Mouse (Mus musculus) embryonic facial prominence, embryonic 15.5 days (tissue): ENCODE measurements around the gene C130032M10Rik. TPM values are rescaled to one million over a fixed set of nuclear protein-coding genes. Genes with fewer than 3 reads are reported as not detected.
"Not testable (repeated sequence)": the region's sequence is repeated elsewhere in the genome, so short reads cannot be mapped to it uniquely, and the experiment has no call there.

Source experiments
- ATAC-seq: fragments of 200-750 bp; cut with Nextera tagmentation; 2 replicates; pipeline ENCODE4 v1.8.0; 2017; ENCODE audit warnings: low read depth, moderate TSS enrichment; ENCODE audit not compliant: insufficient number of reproducible peaks, low FRiP score, low TSS enrichment
- H3K27ac ChIP-seq: fragments of 300-500 bp; sonication (generic); replicated peaks from 2 replicates; pipeline ENCODE4 v1.5.1; 2015; ENCODE audit warnings: mild to moderate bottlenecking, inconsistent platforms
- H3K27me3 ChIP-seq: fragments of 300-500 bp; sonication (generic); 2 replicates; pipeline ENCODE4 v1.6.1; 2015; ENCODE audit warnings: inconsistent platforms
- H3K36me3 ChIP-seq: fragments of 300-500 bp; sonication (generic); 2 replicates; pipeline ENCODE4 v1.6.1; 2015; ENCODE audit warnings: mild to moderate bottlenecking, inconsistent platforms
- H3K4me1 ChIP-seq: fragments of 300-500 bp; sonication (generic); 2 replicates; pipeline ENCODE4 v1.6.1; 2015; ENCODE audit warnings: inconsistent platforms
- H3K4me2 ChIP-seq: fragments of 300-500 bp; sonication (generic); replicated peaks from 2 replicates; pipeline ENCODE4 v1.6.1; 2015; ENCODE audit warnings: mild to moderate bottlenecking, inconsistent platforms
- H3K4me3 ChIP-seq: fragments of 300-500 bp; sonication (generic); replicated peaks from 2 replicates; pipeline ENCODE4 v1.5.1; 2015; ENCODE audit warnings: mild to moderate bottlenecking, inconsistent platforms
- H3K9ac ChIP-seq: fragments of 300-500 bp; sonication (generic); 2 replicates; pipeline ENCODE4 v1.6.1; 2015; ENCODE audit warnings: inconsistent platforms
- H3K9me3 ChIP-seq: fragments of 300-500 bp; sonication (generic); replicated peaks from 2 replicates; pipeline ENCODE4 v1.6.1; 2016; ENCODE audit warnings: inconsistent platforms
- WGBS: fragments of 180-500 bp; shearing (Covaris S2); methylation state at CpG from one replicate; pipeline ENCODE4 v1.1.7; 2015; 5-methylcytosine and 5-hydroxymethylcytosine counted together
- polyA plus RNA-seq: library from polyadenylated mRNA; unstranded; fragments of >200 nt; fragmentation: Nextera tagmentation; extraction: Ambion mirVana; gene quantifications from 2 replicates; pipeline ENCODE4 v1.2.1, GENCODE M21; 2015

C130032M10Rik gene
- polyA plus RNA-seq, 1 experiment from 2014 or later, result 3.9 TPM

DNA sequence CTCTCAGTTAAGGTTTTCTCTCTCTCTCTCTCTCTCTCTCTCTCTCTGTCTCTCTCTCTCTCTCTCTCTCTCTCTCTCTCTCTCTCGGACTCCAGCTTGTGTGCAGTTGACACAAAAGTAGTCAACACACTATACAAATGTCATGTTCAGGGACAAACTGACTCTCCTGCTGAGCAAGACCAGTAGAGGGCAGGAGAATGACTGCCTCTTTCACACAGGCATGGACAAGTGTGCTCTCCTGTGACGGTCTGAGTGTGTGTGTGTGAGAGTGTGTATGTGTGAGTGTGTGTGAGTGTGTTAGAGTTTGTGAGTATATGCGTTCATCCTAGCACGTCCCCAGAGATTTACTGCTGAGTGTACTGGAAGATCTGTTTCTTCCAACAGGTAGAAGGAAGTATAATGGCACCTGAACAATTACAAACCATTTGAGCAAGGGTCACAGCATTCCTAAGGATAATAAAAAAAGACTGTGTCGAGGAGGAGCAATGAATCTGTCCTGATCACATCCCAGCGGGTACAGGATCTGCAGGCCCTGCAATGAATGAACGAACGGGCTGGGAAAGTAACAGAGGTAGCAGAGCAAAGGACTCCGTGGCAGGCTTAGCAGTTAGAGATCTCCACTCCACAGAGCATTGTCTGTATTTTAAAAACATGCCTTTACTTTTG is 3.4 kb downstream of the C130032M10Rik start:
- Histone ChIP-seq H3K4me2 (no peak overlapping the region), H3K4me1 (peaks cover 13% of the 10 kb centered on the region), H3K9me3 (peaks cover under 1% of the 10 kb centered on the region; the same call in 1 of the 2 replicates), H3K36me3 (0 out of 2 replicates have a peak, but pooled peaks cover under 1% of the 10 kb centered on the region), H3K4me3 (no peak overlapping the region), H3K27me3 (no peaks in the 10 kb centered on the region), H3K9ac (no peak overlapping the region), H3K27ac (no peak overlapping the region)
- no peak for ATAC-seq
- WGBS, result 67% methylated on average over 9 of the region's 9 CpGs

DNA sequence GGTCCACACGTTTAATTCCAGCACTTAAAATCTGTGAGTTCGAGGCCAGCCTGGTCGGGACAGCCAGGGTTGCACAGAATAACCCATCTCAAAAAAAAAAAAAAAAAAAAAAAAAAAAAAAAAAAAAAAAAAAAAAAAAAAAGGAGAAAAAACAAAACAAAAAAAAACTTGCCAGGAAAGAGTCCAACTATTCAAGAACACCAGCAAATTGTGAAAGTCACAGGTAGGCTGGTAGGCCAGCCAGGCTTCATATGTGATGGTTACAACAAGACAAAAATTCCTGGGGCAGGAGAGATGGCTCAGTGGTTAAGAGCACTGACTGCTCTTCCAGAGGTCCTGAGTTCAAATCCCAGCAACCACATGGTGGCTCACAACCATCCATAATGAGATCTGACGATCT is 5.0 kb downstream of the C130032M10Rik start:
- H3K4me3 ChIP-seq, H3K4me1 ChIP-seq, H3K4me2 ChIP-seq, H3K9me3 ChIP-seq, H3K36me3 ChIP-seq, H3K9ac ChIP-seq, H3K27ac ChIP-seq, ATAC-seq, H3K27me3 ChIP-seq: not testable (repeated sequence)
- 66% methylated on average over 4 of the region's 4 CpGs for WGBS

DNA sequence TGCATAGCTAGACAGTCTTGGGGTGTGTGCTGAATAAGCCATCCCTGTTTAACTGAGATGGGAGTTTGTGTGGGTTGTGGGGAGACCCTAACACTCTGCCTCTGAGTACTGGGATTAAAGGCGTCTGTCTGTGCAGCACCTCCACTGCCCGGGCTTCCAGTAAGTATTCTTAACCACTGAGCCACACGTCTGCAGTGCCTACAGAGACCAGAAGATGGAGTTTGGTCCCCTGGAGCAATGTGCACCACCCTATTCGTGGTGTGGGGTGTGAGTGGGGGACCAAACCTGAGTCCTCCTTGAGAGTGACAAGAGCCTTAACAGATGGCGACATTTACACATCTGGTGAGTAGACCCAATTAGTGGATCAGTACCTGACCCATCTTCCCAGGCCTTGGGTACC is 6.5 kb downstream of the C130032M10Rik start:
- H3K4me1 ChIP-seq, result peaks cover 15% of the 10 kb centered on the region
- no peak overlapping the region for H3K4me2 ChIP-seq
- 57% methylated on average over 5 of the region's 5 CpGs for WGBS
- no peak overlapping the region for H3K4me3 ChIP-seq
- no peaks in the 10 kb centered on the region for H3K9me3 ChIP-seq
- no peak for ATAC-seq
- H3K9ac ChIP-seq, result no peak overlapping the region
- no peaks in the 10 kb centered on the region for H3K27me3 ChIP-seq
- H3K36me3 ChIP-seq, result no peaks in the 10 kb centered on the region
- no peak overlapping the region for H3K27ac ChIP-seq

DNA sequence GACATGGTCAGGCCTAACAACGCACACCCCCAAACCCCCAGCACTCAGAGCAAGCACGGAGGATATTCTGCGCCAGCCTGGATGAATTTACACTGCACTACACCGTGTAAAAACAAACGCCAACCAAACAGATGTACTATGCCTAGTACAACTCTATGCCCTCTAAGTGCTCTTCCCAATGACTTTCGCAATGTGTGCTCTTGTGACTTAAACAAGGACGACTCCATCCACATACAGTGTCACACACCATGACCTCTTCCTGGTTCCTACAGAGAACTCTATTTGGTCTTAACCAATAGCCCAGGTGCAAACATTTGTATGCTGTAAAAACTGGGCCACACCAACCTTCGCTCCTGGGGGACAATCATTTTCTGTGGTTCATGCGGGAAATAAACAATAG is 7.0 kb downstream of the C130032M10Rik start:
- no peak for ATAC-seq
- no peaks in the 10 kb centered on the region for H3K27me3 ChIP-seq
- no peak overlapping the region for H3K27ac ChIP-seq
- H3K4me3 ChIP-seq, result no peak overlapping the region
- H3K36me3 ChIP-seq, result no peaks in the 10 kb centered on the region
- no peaks in the 10 kb centered on the region for H3K9me3 ChIP-seq
- peaks cover 17% of the 10 kb centered on the region for H3K4me1 ChIP-seq
- no peak overlapping the region for H3K4me2 ChIP-seq
- no peak overlapping the region for H3K9ac ChIP-seq
- WGBS, result 84% methylated on average over 9 of the region's 9 CpGs

DNA sequence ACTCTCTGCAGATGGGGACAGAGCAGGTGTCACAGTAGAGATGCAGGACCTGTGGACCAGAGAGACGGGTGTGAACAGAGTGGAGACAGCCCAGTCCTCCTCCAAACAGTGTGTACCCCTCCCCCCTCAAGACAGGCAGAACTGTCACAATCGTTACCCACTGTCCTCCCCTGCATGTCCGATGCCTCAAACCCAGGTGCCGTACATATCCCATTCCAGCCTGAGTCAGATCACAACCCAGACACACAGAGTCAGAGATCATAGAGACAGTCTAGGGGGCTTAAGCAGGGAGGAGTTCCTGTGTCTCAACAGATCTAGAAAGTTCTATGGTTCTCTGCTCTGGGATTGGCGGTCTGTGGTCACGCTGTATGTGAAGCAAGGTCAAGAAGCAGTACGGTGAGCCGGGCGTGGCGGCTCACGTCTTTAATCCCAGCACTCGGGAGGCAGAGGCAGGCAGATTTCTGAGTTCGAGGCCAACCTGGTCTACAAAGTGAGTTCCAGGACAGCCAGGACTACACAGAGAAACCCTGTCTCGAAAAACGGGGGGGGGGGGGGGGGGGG is 9.7 kb downstream of the C130032M10Rik start:
- Histone ChIP-seq H3K4me1 (peaks cover 24% of the 10 kb centered on the region), H3K4me3 (no peak overlapping the region), H3K9me3 (no peaks in the 10 kb centered on the region), H3K4me2 (no peak overlapping the region), H3K9ac (no peak overlapping the region), H3K36me3 (no peaks in the 10 kb centered on the region), H3K27ac (no peak overlapping the region), H3K27me3 (no peaks in the 10 kb centered on the region)
- 91% methylated on average over 13 of the region's 15 CpGs for WGBS
- ATAC-seq, result no peak

DNA sequence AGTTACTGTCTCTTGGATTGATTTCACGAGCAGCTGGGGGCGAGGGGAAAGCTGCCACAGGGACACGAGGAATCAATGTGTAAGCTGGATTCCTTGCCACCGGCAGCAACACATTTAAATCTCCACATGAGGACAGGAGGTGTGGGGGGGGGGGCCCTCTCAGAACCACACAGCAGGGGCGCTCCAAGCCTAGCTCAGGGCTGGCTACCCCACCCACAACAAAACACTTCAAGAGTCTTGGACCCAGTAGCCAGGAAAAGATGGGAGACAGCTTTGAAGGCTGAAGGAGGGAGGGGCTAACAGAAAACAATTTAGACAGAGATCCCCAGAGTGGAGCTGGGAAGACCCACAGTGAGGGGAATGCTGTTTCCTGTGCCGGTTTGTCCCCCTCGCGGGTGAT is 10.4 kb downstream of the C130032M10Rik start:
- Histone ChIP-seq H3K4me2 (no peak overlapping the region), H3K9ac (no peak overlapping the region)
- ATAC-seq, result no peak

DNA sequence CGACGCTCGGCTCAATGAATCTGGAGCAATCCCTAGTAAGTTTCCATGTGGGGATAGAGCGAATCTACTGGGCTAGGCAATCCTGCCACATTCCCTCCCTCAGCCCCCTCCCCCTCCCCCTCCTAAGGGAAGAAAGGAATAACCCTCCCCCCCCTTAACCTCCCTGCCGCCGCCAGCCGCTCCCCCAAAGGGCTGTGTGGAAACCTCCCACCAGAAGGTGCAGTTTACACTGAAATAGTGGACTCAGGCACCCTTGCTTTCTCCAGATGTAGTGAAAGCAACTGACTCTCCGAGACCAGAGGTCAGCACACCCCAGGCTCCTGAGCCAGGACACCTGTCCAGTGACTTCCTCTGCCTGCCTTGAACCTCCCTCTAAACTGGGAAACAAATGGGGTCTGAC is 11.1 kb downstream of the C130032M10Rik start:
- Histone ChIP-seq H3K9me3 (no peaks in the 10 kb centered on the region), H3K27ac (no peak overlapping the region), H3K4me1 (peaks cover 32% of the 10 kb centered on the region), H3K9ac (no peak overlapping the region), H3K36me3 (no peaks in the 10 kb centered on the region), H3K4me3 (peak overlapping the region; percentile 17; the same call in 1 of the 2 replicates), H3K27me3 (no peaks in the 10 kb centered on the region), H3K4me2 (peak overlapping the region; percentile 45)
- WGBS, result 12% methylated on average over 8 of the region's 8 CpGs
- no peak for ATAC-seq

More for the DNA sequence above, 10.4 kb downstream of the C130032M10Rik start:
- Histone ChIP-seq H3K27ac (no peak overlapping the region), H3K36me3 (no peaks in the 10 kb centered on the region), H3K9me3 (no peaks in the 10 kb centered on the region), H3K4me3 (no peak overlapping the region), H3K27me3 (no peaks in the 10 kb centered on the region), H3K4me1 (peaks cover 27% of the 10 kb centered on the region)
- WGBS, result 14% methylated on average over 8 of the region's 8 CpGs

DNA sequence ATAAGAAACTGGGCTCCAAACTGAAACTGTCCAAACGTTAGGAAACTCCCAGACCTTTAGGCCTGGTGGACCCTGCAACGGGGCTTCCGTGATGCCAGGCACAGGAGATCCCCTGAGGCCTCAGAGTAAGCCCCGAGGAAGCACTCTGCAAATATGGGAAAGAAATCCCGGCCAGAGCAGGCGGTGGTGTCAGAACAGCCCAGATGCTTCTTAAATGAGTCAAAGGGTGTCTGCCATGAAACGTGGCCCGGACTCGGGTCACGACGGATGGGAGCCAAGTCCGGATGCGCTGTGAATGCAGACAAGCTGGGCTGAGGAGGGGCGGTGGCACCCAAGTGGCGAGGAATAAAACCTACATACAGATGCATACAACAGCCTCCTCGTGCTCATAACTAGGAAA is 11.6 kb downstream of the C130032M10Rik start:
- Histone ChIP-seq H3K9me3 (no peaks in the 10 kb centered on the region), H3K4me2 (peak overlapping the region; percentile 45), H3K9ac (no peak overlapping the region), H3K27ac (no peak overlapping the region), H3K27me3 (no peaks in the 10 kb centered on the region), H3K4me3 (peak overlapping the region; percentile 17; the same call in 1 of the 2 replicates), H3K4me1 (peaks cover 32% of the 10 kb centered on the region), H3K36me3 (no peaks in the 10 kb centered on the region)
- WGBS, result 7% methylated on average over 16 of the region's 16 CpGs
- peak; percentile 25; the same call in 1 of the 2 replicates for ATAC-seq

DNA sequence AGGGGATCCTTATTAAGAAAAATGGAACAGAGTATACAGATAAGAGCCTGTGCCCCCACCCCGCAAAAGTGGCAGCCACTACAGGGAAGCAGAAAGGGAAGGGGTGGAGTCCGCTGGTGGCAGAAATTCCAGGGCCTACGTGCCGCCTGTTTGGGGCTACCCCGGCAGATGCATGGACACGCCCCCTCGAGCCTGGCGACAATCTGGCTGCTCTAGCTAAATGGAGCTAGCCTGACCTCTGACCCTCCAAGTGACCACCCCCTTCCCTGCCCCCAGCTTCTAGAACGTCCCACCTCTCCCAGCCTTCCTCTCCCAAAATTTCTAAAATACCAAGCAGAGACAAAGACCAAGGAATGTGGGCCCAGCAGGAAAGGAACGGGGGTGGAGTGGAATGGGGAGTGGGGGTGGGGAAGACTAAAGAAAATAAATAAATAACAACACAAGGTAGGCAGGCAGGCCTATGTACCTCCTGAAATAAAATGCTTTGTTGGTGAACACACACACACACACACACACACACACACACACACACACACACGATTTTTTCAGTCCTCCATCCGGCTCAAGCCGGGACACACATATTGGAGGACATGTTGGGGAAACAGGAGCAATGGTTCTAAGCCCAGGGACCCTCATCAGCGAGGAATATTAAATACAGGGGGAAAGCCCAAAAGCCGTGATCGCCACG is 12.6 kb downstream of the C130032M10Rik start:
- Histone ChIP-seq H3K4me3 (no peak overlapping the region), H3K9ac (no peak overlapping the region), H3K36me3 (no peaks in the 10 kb centered on the region), H3K4me2 (peak overlapping the region; percentile 15; the same call in 1 of the 2 replicates), H3K9me3 (no peaks in the 10 kb centered on the region), H3K27me3 (no peaks in the 10 kb centered on the region), H3K4me1 (peaks cover 32% of the 10 kb centered on the region), H3K27ac (no peak overlapping the region; the same call in 1 of the 2 replicates)
- no peak for ATAC-seq
- WGBS, result 17% methylated on average over 17 of the region's 17 CpGs

DNA sequence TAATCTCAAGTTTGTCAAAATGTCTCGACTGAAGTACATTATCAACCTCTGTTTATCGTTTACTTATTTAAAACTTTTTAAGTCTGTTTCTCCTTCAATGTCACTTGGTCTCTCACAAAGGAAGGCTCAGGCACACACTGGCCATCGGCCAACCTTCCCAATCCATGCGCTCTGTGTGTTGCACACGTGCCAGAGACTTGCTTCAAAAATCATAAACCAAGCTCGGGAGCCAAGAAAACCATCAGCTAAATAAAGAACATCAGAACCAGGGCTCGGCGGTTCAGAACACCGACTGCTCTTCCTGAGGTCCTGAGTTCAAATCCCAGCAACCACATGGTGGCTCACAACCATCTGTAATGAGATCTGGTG is 13.2 kb downstream of the C130032M10Rik start:
- peaks cover 32% of the 10 kb centered on the region for H3K4me1 ChIP-seq
- H3K27me3 ChIP-seq, result no peaks in the 10 kb centered on the region
- H3K9ac ChIP-seq, result no peak overlapping the region
- no peak overlapping the region for H3K27ac ChIP-seq
- no peak for ATAC-seq
- no peak overlapping the region for H3K4me3 ChIP-seq
- no peaks in the 10 kb centered on the region for H3K9me3 ChIP-seq
- no peaks in the 10 kb centered on the region for H3K36me3 ChIP-seq
- no peak overlapping the region for H3K4me2 ChIP-seq
- WGBS, result 29% methylated on average over 9 of the region's 9 CpGs

DNA sequence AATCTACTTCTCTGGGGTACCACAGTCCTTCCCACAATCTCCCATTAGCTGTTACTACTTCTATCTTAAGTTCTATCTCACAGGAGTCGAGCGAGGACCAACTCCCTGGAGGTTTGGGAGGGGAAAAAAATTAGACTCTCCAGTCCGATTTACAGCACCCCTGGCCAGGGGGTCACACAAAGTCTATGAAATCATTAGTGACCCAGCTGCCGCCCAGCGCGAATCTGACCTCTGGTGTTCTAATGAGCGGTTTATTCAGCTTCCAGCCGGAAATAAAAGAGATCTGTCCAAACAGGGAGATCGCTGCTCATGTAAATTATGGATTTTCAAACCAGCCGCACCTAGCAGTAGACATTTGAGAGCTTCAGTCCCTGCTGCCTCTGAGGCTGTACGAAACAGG is 15.8 kb downstream of the C130032M10Rik start:
- Histone ChIP-seq H3K27me3 (no peaks in the 10 kb centered on the region), H3K4me1 (peaks cover 25% of the 10 kb centered on the region), H3K9me3 (no peaks in the 10 kb centered on the region), H3K4me3 (no peak overlapping the region), H3K27ac (no peak overlapping the region), H3K9ac (no peak overlapping the region), H3K36me3 (no peaks in the 10 kb centered on the region), H3K4me2 (no peak overlapping the region)
- 30% methylated on average over 11 of the region's 11 CpGs for WGBS
- ATAC-seq, result no peak
